Mouse (Mus musculus): ENCODE results near the gene Nfib. TPM values are rescaled to one million over a fixed set of nuclear protein-coding genes. Genes with fewer than 3 reads are reported as not detected.
A peak's percentile ranks its signal among the peaks of the same experiment; 100 is the strongest.

The Nfib gene
- polyA plus RNA-seq, 1 experiment from 2014 or later: 9.5 TPM

GRCm38 (mm10) chr4:82540466-82540990 lies 165.0 kb downstream of the Nfib start:
- H3K9me3 ChIP-seq (replicated peaks): no peaks in the 10 kb centered on the region
- H3K36me3 ChIP-seq: no peaks in the 10 kb centered on the region
- no peak overlapping the region for H3K4me3 ChIP-seq
- H3K27me3 ChIP-seq (replicated peaks): peaks cover 51% of the 10 kb centered on the region
- H3K4me2 ChIP-seq: no peak overlapping the region
- ATAC-seq: no peak
- no peak overlapping the region for H3K9ac ChIP-seq
- H3K4me1 ChIP-seq: peaks cover 5% of the 10 kb centered on the region; the same call in 1 of the 2 replicates
- H3K27ac ChIP-seq: no peak overlapping the region
- WGBS (ENCODE audit: insufficient replicate concordance): 45% methylated on average over 5 of the region's 5 CpGs

DNA sequence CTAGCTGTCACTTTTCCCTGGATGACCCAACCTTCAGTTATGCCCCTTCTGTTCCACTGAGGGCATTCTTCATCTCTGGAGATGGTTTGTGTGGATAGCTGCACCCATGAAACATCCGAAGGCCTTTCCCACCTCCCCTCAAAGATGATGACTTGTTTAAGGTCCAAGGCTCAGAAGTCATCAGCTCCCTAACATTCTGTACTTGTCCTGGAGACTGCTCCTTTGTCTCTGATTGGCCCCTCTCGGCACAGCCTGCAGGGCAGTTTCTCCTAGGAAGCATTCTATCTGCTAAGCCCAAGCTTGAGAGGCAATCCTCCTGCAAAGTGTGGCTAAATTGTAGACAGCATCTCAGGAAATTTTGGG lies 165.5 kb downstream of the Nfib start:
- ATAC-seq: no peak
- Histone ChIP-seq H3K27ac (no peak overlapping the region), H3K4me2 (no peak overlapping the region), H3K27me3 (replicated peaks) (peaks cover 56% of the 10 kb centered on the region), H3K9ac (no peak overlapping the region), H3K9me3 (replicated peaks) (no peaks in the 10 kb centered on the region), H3K4me3 (no peak overlapping the region), H3K4me1 (peaks cover 5% of the 10 kb centered on the region; the same call in 1 of the 2 replicates), H3K36me3 (no peaks in the 10 kb centered on the region)
- 43% methylated on average over 2 of the region's 2 CpGs for WGBS (ENCODE audit: insufficient replicate concordance)

GRCm38 (mm10) chr4:82539406-82540047 lies 166.0 kb downstream of the Nfib start:
- ATAC-seq: no peak
- H3K9me3 ChIP-seq (replicated peaks): no peaks in the 10 kb centered on the region
- H3K4me3 ChIP-seq: no peak overlapping the region
- no peak overlapping the region for H3K4me2 ChIP-seq
- H3K9ac ChIP-seq: no peak overlapping the region
- no peaks in the 10 kb centered on the region for H3K36me3 ChIP-seq
- 21% methylated on average over 8 of the region's 8 CpGs for WGBS (ENCODE audit: insufficient replicate concordance)
- H3K27me3 ChIP-seq (replicated peaks): peaks cover 61% of the 10 kb centered on the region
- H3K4me1 ChIP-seq: peaks cover 5% of the 10 kb centered on the region; the same call in 1 of the 2 replicates
- H3K27ac ChIP-seq: no peak overlapping the region

- Histone ChIP-seq H3K4me1 (peaks cover 5% of the 10 kb centered on the region; the same call in 1 of the 2 replicates), H3K4me3 (no peak overlapping the region), H3K9ac (no peak overlapping the region), H3K4me2 (peak overlapping the region; percentile 52), H3K9me3 (replicated peaks) (no peaks in the 10 kb centered on the region), H3K36me3 (no peaks in the 10 kb centered on the region), H3K27me3 (replicated peaks) (peaks cover 68% of the 10 kb centered on the region), H3K27ac (no peak overlapping the region)
- 6% methylated on average over 9 of the region's 9 CpGs for WGBS (ENCODE audit: insufficient replicate concordance)
- no peak for ATAC-seq
These were observed 166.7 kb downstream of the Nfib start for GRCm38 (mm10) chr4:82538815-82539214.

DNA sequence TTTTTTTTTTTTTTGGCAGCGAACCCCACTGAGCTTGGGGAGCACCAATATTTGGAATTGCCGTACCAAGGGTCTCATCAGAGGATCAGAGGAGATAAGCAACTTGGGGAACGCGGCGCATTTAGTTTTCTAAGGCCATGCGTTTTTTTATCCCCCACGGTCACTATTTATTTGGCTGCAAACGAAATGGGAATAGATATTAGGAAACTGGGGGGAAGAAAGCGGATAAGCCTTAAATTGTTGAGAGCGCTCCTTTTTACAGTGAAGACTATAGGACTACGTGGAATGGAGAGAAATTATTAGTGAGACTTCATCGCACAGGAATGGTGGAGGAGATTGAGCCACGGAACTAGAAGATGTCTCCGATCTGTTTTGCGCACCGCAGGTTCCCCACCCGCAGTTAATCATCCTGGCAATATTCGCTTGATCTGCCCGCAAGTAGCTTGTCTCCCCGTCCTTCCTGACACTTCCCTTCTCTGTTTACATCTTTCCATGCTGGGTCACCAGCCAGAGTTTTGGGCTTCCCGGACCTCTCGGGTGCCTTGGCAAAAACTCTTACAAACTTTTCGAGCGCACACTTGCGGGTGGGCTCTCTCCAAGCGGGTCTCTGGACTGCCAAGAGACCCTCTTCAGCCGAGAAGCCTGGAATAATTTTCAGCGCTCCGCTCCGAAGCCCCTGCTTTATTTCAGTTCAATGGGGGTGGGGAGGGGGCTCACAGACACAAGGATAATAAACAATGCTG lies 167.3 kb downstream of the Nfib start:
- WGBS (ENCODE audit: insufficient replicate concordance): 2% methylated on average over 29 of the region's 30 CpGs
- peak overlapping the region; percentile 52 for H3K4me2 ChIP-seq
- H3K4me1 ChIP-seq: peaks cover 5% of the 10 kb centered on the region; the same call in 1 of the 2 replicates
- no peaks in the 10 kb centered on the region for H3K9me3 ChIP-seq (replicated peaks)
- no peak overlapping the region for H3K27ac ChIP-seq
- peak overlapping the region; percentile 31 for H3K9ac ChIP-seq
- ATAC-seq: no peak
- peaks cover 69% of the 10 kb centered on the region for H3K27me3 ChIP-seq (replicated peaks)
- H3K36me3 ChIP-seq: no peaks in the 10 kb centered on the region
- peak overlapping the region; percentile 15 for H3K4me3 ChIP-seq

DNA sequence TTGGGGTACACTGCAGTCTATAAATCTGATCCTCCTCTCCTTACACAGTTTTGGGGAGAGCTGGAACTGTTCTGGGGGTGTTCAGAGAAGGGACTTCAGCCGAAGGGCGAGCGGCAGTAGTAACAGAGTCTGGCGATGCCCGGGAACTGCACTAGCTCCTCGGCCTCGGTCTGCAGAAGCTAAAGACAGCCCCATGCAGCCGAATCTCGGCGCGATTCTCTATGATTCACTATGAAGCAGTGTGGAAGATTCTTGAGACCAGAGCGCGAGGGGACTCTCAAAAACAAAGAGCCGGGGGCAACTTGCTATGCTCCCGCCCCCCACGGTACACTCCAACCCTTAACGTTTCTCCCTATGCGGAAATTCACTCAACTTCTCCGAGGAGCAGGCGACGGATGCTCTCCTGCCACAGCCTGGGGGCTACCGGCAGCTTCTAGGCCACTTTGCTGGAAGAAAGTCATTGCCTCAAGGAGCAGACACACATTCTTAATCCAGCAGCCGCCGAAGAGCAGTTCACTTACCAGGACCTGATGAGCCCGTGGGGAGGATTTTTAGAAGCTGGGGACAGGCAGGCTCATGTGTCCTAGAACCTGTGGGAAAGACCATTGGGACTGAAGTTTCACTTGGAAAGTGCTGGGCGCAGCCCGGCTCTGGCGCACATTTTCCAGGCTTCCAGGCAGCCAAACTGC lies 168.1 kb downstream of the Nfib start:
- peak overlapping the region; percentile 52 for H3K4me2 ChIP-seq
- H3K4me1 ChIP-seq: peaks cover 9% of the 10 kb centered on the region; the same call in 1 of the 2 replicates
- no peaks in the 10 kb centered on the region for H3K36me3 ChIP-seq
- no peak overlapping the region for H3K9ac ChIP-seq
- H3K4me3 ChIP-seq: peak overlapping the region; percentile 27
- H3K27me3 ChIP-seq (replicated peaks): peaks cover 69% of the 10 kb centered on the region
- WGBS (ENCODE audit: insufficient replicate concordance): 2% methylated on average over 28 of the region's 28 CpGs
- no peak for ATAC-seq
- no peaks in the 10 kb centered on the region for H3K9me3 ChIP-seq (replicated peaks)
- no peak overlapping the region for H3K27ac ChIP-seq

DNA sequence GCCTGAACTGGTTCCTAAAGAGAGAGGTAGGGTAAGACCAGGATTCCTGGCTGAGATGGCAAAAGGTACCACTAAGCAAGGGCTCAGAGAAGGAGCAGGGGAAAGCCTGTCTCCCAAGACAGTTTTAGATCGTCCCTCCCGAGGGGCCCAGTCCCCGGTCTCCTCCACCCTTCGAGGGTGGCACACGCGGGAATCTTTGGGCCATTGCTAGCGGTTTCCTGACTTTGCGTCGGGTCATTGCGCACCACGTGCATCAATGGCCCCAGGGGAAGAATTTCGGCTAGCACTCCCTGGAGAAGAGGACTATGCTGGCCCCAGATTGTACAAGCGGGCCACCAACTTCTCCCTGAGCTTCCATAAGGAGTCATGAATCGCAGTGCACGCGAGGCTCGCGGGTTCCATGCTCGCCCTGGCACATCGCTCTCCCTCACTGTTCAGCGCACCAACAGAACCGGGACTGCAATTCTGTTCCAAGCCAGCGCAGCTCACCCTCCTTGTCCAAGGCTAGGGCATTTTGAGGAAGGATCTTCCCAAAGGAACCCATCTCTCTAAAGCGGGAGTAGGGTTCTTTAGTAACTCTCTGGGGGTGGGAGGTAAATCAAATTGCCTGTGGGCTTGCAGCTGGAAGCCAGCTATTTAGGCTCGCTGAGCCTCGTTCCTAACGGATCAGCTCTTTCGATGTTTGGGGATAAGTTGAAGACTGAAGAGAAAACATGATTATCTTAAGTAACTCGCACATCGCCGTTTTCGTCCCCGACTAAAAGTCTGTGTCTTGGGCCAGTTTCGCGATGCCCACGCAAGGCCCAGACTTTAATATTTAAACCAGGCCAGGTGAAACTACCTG lies 168.9 kb downstream of the Nfib start:
- peak overlapping the region; percentile 52 for H3K4me2 ChIP-seq
- WGBS (ENCODE audit: insufficient replicate concordance): 9% methylated on average over 36 of the region's 36 CpGs
- peak overlapping the region; percentile 27 for H3K4me3 ChIP-seq
- H3K36me3 ChIP-seq: no peaks in the 10 kb centered on the region
- no peak overlapping the region for H3K27ac ChIP-seq
- H3K4me1 ChIP-seq: peaks cover 11% of the 10 kb centered on the region; the same call in 1 of the 2 replicates
- no peak for ATAC-seq
- no peak overlapping the region for H3K9ac ChIP-seq
- no peaks in the 10 kb centered on the region for H3K9me3 ChIP-seq (replicated peaks)
- peaks cover 69% of the 10 kb centered on the region for H3K27me3 ChIP-seq (replicated peaks)

DNA sequence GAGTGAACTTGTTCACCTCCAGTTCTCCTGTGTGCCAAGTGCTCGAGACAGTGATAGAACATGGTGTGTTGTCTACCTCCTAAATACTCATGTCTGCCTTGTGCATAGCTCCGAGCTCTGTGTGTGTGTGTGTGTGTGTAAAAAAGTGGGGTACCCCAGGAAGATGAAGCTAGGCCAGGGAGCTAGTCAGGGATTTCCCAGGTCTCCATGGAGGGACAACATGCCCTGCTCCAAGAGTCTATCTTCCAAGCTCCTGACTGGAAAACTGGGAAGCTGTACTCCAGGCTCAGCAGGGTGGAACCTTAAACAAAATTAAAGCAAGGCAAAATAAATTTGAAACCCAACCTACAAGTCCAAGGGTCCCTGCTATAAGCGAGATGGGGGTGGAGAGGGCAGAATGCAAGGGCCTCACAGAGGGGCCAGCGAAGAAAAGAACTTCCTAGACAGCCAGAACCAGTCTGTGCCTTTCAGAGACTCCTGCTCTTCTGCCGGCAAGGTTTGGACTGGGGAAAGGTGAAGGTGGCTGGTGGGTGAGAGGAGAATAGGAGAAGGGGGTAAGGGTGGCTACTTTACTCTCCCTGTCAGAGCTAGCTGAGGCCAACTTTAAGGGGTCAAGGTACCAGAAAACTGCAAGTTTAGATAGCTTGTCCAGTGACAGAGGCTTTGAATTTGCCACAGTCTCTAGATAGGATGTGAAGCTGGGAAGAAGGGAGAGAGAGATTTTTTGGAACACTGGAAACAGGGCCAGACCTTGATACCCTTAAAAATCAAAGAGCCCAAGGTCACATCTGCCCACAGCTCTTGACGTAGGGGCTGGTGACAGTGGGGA lies 169.7 kb downstream of the Nfib start:
- H3K4me2 ChIP-seq: no peak overlapping the region

DNA sequence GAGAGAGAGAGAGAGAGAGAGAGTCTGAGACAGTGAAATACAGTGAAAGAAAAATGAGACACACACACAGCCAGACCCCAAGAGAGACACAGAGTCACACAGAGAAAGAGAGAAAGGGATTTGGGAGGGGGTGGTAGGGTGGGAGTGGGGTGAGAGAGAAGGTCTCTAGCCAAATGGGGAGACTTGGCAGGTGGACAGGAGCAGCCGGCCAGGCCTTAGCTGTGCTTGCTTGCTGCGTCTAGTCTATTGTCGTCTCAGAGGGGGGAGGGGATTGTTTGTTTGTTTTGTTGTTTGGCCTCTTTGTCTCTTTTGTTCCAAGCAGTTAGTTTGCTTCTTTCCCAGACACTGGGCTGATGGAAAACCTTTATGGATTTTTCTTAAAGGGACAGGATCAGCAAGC lies 172.3 kb downstream of the Nfib start:
- no peaks in the 10 kb centered on the region for H3K36me3 ChIP-seq
- H3K27ac ChIP-seq: no peak overlapping the region
- H3K27me3 ChIP-seq (replicated peaks): peaks cover 45% of the 10 kb centered on the region
- 48% methylated on average over 3 of the region's 3 CpGs for WGBS (ENCODE audit: insufficient replicate concordance)
- H3K9ac ChIP-seq: no peak overlapping the region
- no peak overlapping the region for H3K4me2 ChIP-seq
- no peak overlapping the region for H3K4me3 ChIP-seq
- no peak for ATAC-seq
- H3K4me1 ChIP-seq: peaks cover 7% of the 10 kb centered on the region; the same call in 1 of the 2 replicates
- H3K9me3 ChIP-seq (replicated peaks): no peaks in the 10 kb centered on the region

More for the DNA sequence above, 169.7 kb downstream of the Nfib start:
- Histone ChIP-seq H3K4me3 (no peak overlapping the region), H3K27me3 (replicated peaks) (peaks cover 69% of the 10 kb centered on the region), H3K9me3 (replicated peaks) (no peaks in the 10 kb centered on the region), H3K27ac (no peak overlapping the region), H3K36me3 (no peaks in the 10 kb centered on the region), H3K9ac (no peak overlapping the region), H3K4me1 (peaks cover 11% of the 10 kb centered on the region; the same call in 1 of the 2 replicates)
- WGBS (ENCODE audit: insufficient replicate concordance): 34% methylated on average over 6 of the region's 6 CpGs
- ATAC-seq: no peak

GRCm38 (mm10) chr4:82532443-82533191 lies 172.9 kb downstream of the Nfib start:
- Histone ChIP-seq H3K9ac (no peak overlapping the region), H3K27ac (no peak overlapping the region), H3K4me3 (no peak overlapping the region), H3K9me3 (replicated peaks) (no peaks in the 10 kb centered on the region), H3K36me3 (no peaks in the 10 kb centered on the region), H3K4me2 (no peak overlapping the region), H3K27me3 (replicated peaks) (peaks cover 39% of the 10 kb centered on the region), H3K4me1 (peaks cover 7% of the 10 kb centered on the region; the same call in 1 of the 2 replicates)
- no peak for ATAC-seq
- WGBS (ENCODE audit: insufficient replicate concordance): 39% methylated on average over 11 of the region's 11 CpGs
